Mouse (Mus musculus): ENCODE data around the gene Ncf2.
"Not testable (repeated sequence)": the region's sequence is repeated elsewhere in the genome, so short reads cannot be mapped to it uniquely, and the experiment has no call there.

The Ncf2 gene

GRCm38 (mm10) chr1:152799897-152800296 is at the start of gene Ncf2:
Gene Ncf2 (plus strand): TSS chr1:152800194.
- DNase-seq (ENCODE audit: low spot score), result no peak

DNA sequence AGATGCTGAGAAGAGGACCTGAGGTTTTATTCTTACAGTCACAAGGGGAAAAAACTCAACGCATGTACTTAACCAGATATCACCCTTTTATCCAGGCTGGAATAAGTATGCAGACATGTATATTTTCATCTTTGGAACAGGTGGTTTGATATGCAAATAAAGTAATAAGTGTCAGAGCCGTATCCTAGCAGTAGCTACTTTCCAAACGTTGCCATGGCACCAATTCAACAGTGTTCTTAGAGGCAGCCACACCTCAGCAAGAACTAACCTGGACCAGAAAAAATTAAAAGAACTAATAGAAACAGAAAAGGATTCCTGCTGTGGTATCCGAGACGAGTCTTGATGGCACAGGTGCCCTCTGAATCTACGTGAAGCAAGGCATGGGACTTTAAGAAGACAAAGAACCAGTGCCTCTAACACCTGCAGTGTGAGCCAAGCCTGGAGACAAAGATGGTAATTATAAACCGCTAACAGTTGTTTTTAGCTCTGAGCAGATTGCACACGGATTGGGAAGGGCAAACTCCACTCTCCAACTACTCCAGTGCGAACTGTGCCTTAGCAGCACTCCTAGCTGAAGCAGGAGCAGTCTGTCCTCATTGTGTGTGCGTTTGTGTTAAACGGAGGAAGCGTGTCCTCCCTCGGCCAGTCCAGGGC is 49.6 kb upstream of the Ncf2 start, which contains the start of gene Apobec4:
TSS of gene Apobec4 (plus strand) at position 240 of the 654 bp plus-strand sequence.
- no peak for DNase-seq (ENCODE audit: low spot score)

- DNase-seq (ENCODE audit: low spot score), result no peak
These were observed 38.2 kb upstream of the Ncf2 start for GRCm38 (mm10) chr1:152761791-152762190.

- peak; percentile 84 for DNase-seq (ENCODE audit: low spot score)
These were observed 33.8 kb upstream of the Ncf2 start, which contains the start of the genes Rgl1 and Arpc5 for GRCm38 (mm10) chr1:152766032-152766772. Gene Rgl1 (minus strand): TSS chr1:152766351. Gene Arpc5 (plus strand): TSS chr1:152766542.

- DNase-seq (ENCODE audit: low spot score), result peak; percentile 25
These were observed 32.9 kb upstream of the Ncf2 start for GRCm38 (mm10) chr1:152766804-152767748.

DNA sequence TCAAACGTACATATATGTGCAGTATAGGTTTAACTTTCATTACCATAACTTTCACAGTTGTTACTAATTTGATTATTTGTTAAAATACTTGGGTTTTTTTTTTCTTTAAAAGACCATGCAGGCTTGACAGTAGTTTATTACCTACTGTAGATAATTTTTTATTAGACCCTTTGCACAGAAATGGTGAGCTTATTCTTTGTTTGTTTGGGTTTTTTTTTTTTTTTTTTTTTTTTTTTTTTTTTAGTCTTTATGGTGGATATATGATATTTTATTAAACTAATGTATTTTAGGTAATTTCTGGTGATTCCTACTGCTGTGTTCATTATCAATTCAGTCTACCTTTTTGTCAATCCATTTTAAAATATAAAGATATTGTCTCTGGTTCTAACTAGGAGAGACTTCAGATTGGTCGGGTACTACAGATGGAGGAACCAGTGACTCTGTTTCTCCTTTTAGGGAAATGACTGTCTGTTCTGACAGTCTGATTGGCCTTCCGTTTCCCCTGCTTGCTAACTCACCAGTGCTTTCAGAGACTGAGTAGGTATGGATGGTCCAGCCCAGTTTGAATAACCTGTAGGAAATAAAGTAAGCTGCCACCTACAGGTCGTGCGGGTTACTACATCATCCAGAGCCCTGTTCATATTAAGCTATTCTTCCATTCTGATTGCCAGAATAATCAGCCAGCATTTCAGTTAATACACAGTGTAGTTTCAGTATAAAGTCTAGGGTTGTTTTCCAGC is 32.1 kb upstream of the Ncf2 start:
- peak; percentile 48 for DNase-seq (ENCODE audit: low spot score)

DNA sequence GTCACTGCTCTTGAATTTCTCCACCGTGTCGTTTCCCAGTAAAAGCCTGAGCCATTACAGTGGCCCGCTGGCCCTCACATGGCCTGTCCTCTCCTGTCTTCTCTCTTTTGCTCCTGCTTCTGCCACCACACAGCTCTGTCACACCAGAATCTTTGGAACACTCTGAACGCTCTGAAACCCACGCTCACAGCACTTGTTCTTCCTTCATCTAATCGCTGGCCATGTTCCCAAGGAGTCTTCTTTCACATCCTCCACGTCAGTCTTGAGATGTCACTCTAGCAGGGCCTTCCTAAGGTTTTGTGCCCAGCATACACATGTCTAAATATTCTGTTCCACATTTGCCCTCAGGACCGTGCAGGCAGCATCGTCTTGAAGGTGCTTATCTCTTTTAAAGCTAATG is 29.0 kb upstream of the Ncf2 start:
- no peak for DNase-seq (ENCODE audit: low spot score)

DNA sequence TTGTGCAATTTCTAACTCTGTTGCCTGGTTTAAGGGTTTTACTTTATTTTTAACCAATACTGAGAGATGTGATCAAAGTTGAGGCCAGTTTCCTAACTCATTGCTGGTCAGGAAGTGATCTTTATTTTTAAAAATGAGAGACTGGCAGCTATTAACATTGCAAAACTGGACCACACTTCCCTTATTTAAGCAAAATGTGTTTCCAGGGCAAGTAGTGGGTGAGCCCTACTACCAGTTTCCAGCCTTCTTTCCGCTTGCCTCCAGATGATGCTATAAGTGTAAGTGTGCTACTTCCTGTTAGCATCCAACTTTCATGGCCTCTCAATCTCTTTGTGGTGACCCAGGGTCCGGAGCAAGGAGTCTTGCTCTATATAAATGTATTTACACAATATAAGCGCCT is 25.4 kb upstream of the Ncf2 start:
- not testable (repeated sequence) for DNase-seq (ENCODE audit: low spot score)

- DNase-seq (ENCODE audit: low spot score), result peak; percentile 25
These were observed 20.8 kb upstream of the Ncf2 start for GRCm38 (mm10) chr1:152779071-152779737.

DNA sequence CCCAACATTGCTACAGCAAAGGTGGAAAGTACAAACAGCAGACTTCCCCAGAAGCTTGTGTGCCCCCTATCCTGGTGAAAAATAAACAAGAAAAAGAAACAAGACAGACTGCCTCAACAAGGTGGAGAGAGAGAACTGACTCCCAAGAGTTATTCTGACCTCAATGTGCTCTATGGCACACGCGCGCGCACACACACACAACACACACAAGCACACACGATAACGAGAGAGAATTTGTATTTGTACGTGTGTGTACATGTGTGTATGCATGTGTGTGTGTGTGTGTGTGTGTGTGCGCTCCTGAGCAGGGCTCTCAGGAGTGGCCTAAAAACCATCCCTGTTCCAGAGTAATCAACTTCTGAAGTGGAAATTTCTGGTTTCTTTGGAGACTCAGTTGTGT is 15.4 kb upstream of the Ncf2 start:
- no peak for DNase-seq (ENCODE audit: low spot score)

DNA sequence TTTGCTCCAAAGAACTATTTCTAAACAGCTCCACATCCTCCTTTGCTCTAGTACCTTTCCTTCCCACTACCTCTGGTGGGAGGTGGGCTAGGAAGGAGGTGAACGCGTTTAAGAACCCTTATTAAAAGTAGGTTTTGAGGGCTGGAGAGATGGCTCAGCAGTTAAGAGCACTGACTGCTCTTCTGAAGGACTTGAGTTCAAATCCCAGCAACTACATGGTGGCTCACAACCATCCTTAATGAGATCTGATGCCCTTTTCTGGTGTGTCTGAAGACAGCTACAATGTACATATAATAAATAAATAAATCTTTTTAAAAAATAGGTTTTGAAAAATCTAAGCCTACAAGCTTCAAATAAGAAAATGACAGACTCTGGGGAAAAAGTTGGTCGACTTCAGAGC is 14.5 kb upstream of the Ncf2 start:
- not testable (repeated sequence) for DNase-seq (ENCODE audit: low spot score)

- DNase-seq (ENCODE audit: low spot score), result no peak
These were observed 13.0 kb upstream of the Ncf2 start for GRCm38 (mm10) chr1:152786953-152787352.

DNA sequence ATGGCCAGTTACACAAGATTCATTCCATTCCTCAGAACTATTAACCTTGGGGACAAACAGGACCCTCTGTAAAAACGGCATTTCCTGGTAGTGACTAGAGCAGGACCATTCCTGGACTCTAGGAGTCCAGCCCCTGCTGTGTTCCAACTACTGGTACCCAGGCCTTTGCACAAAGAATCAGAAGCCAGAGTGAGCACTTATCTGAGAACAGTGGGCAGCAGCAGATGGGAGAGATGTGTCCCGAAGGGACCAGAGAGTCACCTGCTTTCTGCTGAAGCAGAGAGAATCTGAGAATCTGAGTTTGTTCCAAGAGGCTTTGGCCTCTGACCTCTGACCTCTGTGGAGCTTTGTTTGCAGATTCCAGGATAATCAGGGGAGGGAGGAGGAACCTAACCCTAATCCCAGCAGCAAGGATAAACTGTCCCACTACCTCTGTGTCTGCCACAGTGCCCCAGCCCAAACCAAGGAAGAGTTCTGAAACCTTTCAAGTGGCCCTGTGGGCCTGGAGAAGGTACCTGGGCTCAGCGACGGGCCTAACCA is 11.8 kb upstream of the Ncf2 start:
- DNase-seq (ENCODE audit: low spot score), result no peak

- no peak for DNase-seq (ENCODE audit: low spot score)
These were observed 9.7 kb upstream of the Ncf2 start for GRCm38 (mm10) chr1:152790254-152790653.

DNA sequence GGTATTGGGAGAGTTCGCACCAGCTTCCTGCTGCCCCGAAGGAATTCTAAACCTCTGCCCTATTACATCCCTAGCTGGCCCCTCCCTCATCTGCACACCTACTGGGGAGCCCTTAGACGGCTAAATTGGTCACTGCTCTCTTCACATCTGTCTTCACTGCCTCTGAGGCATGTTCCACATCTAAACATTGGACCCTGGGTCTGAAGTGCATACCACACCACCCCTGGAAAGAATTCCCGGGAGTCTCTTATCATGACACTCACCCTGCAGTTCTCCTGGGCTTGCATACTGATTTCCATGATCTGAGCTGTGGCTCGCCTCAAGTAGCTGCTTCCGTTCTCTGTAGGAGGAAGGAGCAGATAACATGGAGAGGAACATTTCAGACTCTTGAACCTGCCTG is 9.2 kb upstream of the Ncf2 start:
- DNase-seq (ENCODE audit: low spot score), result no peak

DNA sequence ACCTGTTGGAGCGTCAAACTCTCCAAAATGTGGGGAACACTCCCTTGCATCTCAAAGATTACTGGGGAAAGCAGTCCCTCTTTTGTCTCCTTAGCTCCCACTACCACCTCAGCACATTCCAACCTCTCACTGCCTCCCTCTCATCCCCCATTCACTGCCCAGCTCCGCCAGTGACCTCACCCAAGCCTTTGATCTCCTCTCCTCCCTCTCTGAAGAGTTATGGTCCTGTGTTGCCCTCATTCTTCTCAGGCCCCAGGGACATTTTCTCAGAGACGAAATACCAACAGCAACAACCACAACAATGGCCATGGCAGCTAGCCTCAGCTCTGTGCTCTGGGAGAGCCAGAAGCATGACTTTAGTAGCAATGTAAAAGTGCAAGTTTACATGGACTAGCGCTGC is 8.7 kb upstream of the Ncf2 start:
- no peak for DNase-seq (ENCODE audit: low spot score)

GRCm38 (mm10) chr1:152792736-152793494 is 7.1 kb upstream of the Ncf2 start:
- DNase-seq (ENCODE audit: low spot score), result no peak

DNA sequence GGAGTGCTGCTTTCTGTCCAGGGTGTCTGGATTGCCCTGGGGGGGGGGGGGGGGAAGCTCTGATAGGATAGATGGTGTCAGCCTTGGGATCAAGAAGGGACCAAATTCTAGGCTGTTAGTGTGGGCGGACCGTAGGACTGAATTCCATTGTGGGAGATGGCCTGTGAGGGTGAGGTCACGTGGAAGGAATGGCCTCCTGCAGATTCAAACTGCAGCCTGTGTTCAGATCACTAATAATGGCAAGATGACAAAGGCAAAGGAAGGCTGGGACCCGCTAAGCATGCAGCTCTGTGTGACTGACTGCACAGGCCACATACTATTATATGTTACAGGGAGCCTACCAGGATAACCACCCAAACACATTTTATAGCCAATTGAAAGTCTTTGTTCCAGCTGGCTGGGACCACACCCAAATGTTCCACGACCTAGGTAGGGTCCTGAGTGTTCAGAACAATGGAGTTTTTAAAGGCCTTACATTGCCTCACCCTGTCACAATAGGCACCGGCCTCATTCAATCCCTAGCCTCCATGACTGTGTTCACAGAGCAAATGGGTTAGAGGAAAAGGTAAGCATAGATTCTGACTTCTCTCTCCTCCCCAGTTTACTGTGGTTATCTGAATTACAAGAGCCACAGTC is 6.4 kb upstream of the Ncf2 start:
- DNase-seq (ENCODE audit: low spot score), result no peak

DNA sequence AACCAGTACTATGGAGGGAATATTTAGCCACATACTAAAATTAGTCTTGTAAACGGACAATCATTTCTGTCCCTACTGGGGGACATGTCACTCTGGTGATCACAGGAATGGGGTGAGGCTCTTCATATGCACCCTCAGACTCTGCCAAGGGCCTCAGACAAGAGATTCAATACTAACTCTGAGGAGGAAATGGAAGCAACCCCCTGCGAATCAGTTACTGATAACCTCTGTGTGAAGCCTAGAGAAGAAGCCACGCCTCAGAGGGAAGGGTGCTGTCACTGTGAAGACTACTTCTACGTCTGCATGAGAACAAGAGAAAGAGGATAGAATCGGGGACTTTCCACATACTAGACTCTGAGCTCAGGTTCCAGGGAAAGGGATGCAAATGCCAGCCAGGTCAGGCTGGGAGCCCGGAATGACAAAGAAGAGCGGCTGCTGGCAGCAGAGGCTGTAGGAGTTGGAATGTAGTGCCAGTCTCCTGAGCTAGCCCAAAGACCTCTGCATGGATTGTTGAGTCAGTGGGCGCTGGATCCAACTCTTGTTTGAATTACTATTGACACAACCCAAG is 4.2 kb upstream of the Ncf2 start:
- DNase-seq (ENCODE audit: low spot score), result no peak
